Mouse (Mus musculus) cerebellum, adult 11 months (tissue): ENCODE measurements around the gene March10.

Source experiments
- DNase-seq: peaks from one replicate; pipeline ENCODE4 v3.0.0; 2022

March10 gene

DNA sequence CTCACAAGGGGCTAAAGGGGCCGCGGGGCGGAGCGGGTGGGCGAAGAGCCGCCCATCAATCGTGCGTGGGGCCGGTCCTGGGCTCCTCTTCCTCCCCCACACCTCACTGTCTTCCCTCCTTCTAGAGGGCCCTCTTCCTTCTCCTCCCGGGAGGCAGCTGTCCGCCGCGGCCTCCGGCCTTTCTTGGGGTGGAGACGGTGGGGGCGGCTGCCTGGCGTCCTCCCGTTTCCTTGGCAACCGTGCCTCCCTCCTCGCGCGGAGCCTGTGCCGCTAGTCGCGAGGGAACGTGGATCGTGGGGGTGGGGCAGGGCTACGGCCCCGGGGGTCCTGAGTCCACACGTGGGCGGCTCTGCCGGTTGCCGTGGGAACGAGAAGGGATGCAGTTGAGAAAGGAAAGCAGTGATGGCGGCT lies at the start of gene March10:
Gene March10, minus strand, starts transcription at position 239 of the 411 bp plus-strand sequence.
- DNase-seq, result peak; percentile 11

- DNase-seq, result no peak
Observed at GRCm38 (mm10) chr11:105506322-105506721, 49.8 kb upstream of the March10 start.

DNA sequence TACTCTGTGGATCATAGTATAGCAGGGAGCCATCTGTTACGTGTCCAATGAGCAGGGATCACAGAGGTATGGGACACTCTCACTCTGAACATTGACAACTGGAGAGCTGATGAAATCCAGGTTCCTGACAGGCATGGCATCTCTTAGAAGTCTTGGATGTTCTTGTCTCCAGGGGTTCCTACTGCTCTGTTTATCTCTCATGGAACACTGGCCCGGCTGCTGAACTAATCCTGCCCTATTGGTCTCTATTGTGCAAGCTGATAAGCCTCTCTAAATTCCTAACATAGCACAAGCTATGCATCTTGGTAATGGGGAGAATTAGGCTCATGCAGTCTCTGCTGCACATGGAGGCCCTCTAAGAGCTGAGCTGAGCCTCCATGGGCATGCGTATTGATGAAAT lies 48.5 kb upstream of the March10 start:
- no peak for DNase-seq

GRCm38 (mm10) chr11:105502311-105502710 lies 45.8 kb upstream of the March10 start:
- no peak for DNase-seq

DNA sequence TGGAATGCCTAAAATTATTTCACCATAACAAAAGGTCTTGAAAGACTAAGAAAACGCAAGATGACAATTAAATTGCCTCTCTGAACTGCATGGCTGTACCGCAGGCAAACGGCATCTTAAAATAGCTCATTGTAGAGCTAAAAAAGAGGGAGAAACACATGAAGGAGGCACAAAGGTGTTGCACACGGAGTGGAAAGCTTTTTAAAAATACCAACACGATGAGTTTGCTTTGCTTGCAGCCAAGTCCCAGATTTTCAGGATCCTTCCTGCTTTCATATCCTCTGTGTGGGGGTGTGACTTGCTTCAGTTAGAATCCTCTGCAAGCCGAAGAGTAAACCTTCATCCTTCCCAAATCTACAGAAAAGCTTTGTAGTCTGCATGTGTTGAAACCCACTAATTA lies 41.0 kb upstream of the March10 start:
- no peak for DNase-seq

DNA sequence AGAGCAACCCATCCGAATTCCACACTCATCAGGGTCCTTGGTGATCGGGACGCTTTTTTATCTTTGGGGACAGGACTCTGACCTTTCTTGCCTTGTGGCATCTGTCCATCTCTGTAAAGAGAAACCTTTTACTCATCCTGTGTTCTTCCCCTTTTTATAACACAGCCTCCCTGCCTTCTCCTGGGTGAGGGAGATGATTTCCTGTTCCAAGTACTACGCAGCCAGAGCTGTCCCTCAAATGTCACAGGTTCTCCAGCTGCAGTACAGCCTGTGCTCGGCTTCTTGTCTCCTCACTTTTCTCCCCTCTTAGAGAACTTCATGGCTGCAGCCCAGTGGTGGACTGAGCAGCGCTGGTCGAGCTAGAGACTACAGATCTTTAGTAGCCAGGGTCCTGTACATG lies 40.1 kb upstream of the March10 start:
- DNase-seq, result no peak

- DNase-seq, result no peak
Observed at GRCm38 (mm10) chr11:105495591-105496270, 39.2 kb upstream of the March10 start.

DNA sequence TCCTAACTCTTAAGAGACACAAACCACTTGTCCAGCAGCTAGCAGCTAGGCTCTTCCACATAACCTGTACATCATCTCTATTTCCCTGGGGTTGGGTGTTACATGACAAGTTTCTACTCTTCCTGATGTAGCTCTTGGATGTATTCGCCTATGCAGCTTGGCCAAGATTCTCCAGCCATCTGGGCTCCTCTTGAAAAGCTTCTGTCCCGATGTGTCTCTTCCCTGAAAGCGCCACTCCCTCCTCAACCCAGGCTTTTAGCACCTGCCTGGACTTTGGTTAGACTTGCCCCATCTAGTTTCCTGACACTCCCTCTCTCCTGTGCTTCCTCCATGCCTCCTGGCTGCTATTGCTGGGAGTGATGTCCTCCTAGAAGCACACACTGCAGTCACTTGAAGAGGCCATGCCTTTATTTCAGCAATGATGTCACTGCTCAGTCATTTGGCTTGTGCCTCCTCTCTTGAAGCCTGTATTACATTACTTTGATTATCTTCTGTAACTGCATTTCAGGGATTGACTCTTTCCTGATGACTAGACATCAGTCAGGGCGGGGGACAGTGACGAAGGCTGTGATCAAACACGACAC lies 38.3 kb upstream of the March10 start:
- no peak for DNase-seq

DNA sequence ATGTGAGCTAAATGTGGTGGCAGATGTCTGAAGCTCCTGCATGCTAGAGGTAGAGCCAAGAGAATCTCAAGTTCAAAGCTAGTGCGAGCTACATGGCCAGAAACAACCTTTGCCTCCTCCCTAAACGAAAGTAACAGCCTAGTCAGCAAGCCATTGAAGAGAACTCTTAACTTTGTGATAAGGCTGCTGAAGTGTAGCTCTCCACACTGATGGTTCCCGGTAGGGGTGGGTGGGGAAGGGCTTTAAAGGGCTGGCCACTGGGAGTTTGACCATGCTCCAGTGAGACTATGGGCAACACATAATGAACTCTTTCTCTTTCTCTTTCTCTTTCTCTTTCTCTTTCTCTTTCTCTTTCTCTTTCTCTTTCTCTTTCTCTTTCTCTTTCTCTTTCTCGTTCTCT lies 35.9 kb upstream of the March10 start:
- no peak for DNase-seq

GRCm38 (mm10) chr11:105490971-105491370 lies 34.4 kb upstream of the March10 start:
- DNase-seq, result no peak

DNA sequence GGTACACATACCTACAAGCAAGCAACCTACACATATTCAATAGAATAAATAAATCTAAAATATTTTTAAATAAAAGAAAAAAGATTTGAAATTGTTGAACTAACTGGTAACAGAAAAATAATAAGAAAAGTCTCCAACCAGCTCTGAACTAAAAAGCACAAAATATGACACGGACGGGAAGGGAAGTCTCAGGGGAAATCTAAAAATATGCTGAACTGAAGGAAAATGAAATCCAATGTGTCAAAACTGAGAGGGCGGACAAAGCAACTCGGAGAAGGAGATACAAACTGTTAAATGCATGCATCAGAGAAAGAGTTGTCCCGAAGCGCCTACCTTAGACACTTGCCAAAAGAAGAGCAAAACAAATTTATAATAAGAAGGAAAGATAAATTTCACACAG lies 28.9 kb upstream of the March10 start:
- DNase-seq, result no peak

GRCm38 (mm10) chr11:105484993-105485392 lies 28.5 kb upstream of the March10 start:
- DNase-seq, result no peak

GRCm38 (mm10) chr11:105482747-105483146 lies 26.2 kb upstream of the March10 start:
- no peak for DNase-seq

- no peak for DNase-seq
Observed at GRCm38 (mm10) chr11:105474746-105475145, 18.2 kb upstream of the March10 start.

GRCm38 (mm10) chr11:105474352-105474736 lies 17.8 kb upstream of the March10 start:
- DNase-seq, result no peak

DNA sequence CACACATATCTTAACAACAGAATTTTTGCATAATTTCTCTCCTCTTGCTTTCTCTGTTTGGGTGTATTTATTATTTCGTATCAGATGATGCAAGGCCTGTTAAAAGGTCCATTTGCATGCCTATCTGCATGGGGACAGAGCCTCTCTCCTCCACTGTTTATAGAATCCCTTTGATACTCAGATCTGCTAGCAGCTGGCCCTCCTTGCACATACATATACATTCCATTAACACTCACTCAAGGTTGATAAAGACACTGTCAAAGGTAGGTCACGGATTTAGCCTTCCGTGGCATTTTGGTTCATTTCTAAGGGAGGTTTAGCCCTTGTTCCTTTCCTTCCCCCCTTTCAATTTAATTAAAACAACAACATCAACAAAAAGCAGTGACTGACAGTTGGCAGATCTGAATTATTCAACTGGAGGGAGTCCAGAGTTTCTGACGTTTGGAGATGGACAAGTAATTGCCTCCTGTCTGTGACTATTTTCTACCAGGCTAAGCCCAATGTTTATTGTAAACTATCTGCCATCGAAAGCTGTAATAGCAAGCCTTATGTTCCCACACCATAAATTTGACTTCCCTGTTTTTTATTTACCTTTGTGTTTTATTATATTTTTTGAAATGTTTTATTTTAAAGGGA lies 17.3 kb upstream of the March10 start:
- DNase-seq, result no peak

GRCm38 (mm10) chr11:105472610-105473009 lies 16.1 kb upstream of the March10 start:
- DNase-seq, result no peak

DNA sequence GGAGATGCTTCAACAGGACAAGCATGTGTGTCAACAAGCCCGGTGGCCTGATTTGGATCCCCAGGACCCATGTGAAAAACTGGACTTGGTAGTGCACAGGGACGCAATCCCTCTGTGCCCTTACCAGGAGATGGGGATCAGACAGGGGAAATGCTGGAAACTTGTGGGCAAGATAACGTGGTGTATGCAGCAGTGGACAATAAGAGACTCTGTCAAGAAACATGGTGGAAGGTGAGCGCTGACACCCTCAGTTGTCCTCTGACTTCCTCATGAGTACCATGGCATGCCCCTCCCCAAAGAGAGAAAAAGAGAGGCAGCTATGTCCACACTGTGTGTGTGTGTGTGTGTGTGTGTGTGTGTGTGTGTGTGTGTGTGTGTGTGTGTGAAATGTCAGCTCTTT lies 14.4 kb upstream of the March10 start:
- DNase-seq, result no peak

GRCm38 (mm10) chr11:105469561-105469960 lies 13.0 kb upstream of the March10 start:
- DNase-seq, result no peak

- DNase-seq, result no peak
Observed at GRCm38 (mm10) chr11:105469091-105469507, 12.6 kb upstream of the March10 start.

- DNase-seq, result no peak
Observed at GRCm38 (mm10) chr11:105468436-105468835, 11.9 kb upstream of the March10 start.

- DNase-seq, result no peak
Observed at GRCm38 (mm10) chr11:105467816-105468215, 11.3 kb upstream of the March10 start.

DNA sequence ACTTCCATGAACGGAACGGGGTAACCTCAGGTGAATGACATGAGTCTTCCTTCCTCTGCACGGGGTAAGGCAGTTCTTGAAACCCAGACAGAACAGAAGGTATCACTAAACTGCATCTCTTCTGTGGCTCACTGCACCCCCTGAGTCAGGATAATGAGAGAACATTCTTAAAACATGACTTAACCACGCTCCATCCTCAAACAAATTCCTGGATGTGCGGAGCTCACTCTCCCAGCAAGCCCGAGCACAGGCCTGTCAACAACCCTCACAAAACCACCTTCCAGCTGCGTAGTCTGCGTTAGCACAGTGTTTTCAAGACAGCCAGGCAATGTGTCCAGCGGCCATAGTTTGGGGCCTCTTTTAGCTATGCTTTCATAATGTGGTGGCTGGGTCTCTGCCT lies 10.7 kb upstream of the March10 start:
- no peak for DNase-seq

DNA sequence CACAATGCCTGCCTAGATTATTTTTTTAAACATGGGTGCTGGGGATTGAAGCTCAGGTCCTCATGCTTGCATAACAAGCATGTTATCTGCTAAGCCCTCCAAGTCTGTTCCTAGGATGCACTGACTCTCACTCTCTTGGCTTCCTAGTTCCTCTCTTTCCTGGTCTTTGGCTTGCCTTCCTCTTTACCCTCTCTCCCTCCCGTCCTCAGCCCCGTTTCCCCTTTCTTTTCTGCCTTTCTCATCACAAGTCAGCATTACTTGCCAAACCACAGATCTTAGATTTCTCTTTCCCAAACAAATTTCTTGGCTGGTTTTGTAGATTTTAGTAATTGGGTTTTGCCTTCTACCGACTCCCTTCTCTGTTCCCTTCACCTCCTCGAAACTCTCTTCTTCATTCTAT lies 10.2 kb upstream of the March10 start:
- no peak for DNase-seq

- DNase-seq, result no peak
Observed at GRCm38 (mm10) chr11:105465488-105465887, 9.0 kb upstream of the March10 start.
